Mouse (Mus musculus) gastrocnemius, postnatal 10 days (tissue): ENCODE measurements around the gene Lhpp. TPM values are rescaled to one million over a fixed set of nuclear protein-coding genes. Genes with fewer than 3 reads are reported as not detected.
A peak's percentile ranks its signal among the peaks of the same experiment; 100 is the strongest.

ENCODE experiments used
- DNase-seq: peaks from one replicate; pipeline ENCODE4 v3.0.0; 2021; ENCODE audit warnings: mixed read lengths
- long read RNA-seq, 2 experiments: library from polyadenylated mRNA; stranded (forward); transcript quantifications; one replicate each; pipeline ENCODE4 v2.0.0; 2021
- total RNA-seq, 2 experiments: library from RNA; stranded (reverse); gene quantifications; 2 replicates each; pipeline ENCODE4 v1.2.3; 2021

Lhpp gene
- total RNA-seq: 10 to 100 TPM in 1 of 2 experiments, 1 to 10 TPM in 1; 9.6 to 11.7 TPM
- long read RNA-seq, experiment 1, transcript Lhpp-201 (7 exons, 1,612 nt): major isoform, 11 of 14 reads
- long read RNA-seq, experiment 1, partial matches to known transcripts: 0 of 14 reads
- long read RNA-seq, experiment 1, other reads (novel, unspliced or antisense): 3 of 14 reads
- long read RNA-seq, experiment 2, transcript Lhpp-201 (7 exons, 1,612 nt): major isoform, 9 of 12 reads
- long read RNA-seq, experiment 2, partial matches to known transcripts: 1 of 12 reads
- long read RNA-seq, experiment 2, other reads (novel, unspliced or antisense): 2 of 12 reads

DNA sequence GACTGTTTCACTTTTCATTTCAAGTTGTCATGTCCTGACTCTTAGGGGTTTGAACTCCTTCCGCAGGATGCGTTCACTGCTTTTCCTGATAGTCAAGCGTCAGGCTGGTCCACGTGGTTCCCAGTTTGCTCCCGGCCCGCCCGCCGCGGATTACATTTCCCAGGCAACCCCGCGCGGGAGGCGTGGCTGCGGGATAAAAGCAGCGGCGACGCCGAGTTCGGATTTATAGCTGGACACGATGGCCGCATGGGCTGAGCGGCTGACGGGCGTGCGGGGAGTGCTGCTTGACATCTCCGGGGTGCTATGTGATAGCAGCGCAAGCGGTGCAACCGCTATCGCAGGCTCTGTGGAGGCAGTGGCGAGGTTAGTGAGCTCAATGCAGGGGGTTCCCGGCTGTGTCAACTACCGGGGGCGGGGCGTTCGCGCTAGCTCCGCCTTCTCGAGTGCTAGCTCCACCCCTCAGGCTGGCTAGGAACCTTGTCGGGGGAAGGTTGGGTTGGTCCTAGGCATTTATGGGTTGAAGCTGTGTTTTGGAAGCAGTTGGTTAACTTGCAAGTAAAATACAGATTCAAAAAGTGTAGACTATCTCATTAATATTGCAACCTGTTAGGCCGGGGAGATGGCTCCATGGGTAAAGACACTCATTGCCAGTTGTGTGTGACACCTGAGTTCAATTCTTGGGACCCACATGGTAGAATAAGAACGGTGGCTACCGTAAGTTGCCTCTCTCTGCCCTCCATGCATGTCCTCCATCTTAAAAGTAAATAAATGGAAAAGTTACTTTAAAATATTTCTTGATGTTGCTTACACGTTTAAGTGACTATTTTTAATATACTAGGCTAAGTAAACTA lies at the start of gene Lhpp:
TSS of gene Lhpp (plus strand) at position 171 of the 851 bp plus-strand sequence.
- DNase-seq: peak; percentile 77

DNA sequence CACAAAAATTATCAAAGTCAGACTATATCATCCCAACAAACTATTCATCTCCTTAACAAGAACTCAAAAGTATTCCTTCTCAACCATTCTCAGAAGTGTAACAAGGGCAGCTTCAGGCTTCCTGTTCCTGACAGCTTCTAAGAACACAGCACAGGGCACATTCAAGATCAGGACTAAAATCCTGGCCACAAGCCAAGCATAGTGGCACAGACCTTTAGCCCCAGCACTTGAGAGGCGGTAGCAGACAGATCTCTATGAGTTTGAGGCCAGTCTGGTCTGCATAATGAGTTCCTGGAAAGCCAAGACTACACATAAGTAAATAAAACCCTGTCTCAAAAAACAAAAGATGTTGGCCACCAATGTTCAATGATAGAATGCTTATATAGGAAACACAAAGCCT lies 44.6 kb upstream of the Lhpp start:
- DNase-seq: no peak

DNA sequence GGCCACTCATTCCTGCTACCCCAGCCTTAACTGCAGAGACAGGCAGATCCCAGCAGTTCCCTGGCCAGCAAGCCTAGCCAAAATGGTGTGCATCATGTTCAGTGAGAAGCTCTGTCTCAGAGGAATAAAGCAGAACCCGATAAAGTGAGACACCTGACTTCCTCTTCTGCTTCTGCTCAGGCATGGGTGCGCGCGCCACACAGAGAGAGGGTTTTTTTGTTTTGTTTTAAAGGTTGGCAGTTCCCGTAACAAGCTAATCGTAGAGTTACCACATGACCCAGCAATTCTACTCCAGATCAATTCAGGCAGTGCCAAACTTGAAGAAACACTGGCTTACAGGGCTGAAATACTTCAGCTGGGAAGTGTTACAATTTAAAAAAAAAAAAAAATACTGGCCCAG lies 41.6 kb upstream of the Lhpp start:
- DNase-seq: no peak

DNA sequence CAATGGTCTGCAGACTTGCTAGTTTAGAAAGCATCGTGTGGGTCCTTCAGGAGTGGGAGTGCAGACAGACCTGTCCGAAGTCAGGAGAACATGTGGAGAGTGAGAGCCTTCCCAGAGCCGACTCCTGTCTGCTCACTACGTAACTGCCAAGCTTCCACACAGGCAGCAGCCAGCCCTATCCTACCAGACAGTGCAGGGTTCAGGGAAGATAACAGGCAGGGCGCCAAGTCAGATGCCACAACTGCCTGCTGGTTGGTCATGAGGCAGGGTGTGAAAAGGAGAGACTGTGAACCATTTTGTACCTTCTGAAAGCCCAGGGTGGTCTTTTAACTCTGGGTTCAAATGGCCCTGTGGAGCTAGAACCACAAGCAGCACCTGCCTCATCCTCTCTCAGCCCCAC lies 40.4 kb upstream of the Lhpp start:
- no peak for DNase-seq

DNA sequence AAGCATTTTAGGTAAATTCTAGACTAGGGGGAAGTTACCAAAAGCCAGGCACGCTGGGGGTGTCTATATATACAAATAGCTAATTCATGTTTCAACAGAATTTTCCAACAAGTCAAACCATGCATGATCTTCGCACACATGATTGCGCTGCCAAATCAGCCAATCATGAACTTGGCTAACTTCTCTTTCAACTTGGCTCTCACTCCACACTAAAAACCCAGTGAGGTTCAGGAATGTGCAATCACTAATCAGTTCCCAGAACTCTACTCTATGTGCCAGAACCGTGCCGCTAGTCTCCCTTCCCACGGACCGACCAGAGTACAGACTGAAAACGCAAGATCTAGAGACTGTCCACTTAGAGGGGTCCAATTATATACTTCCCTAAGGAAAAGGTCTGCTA lies 39.0 kb upstream of the Lhpp start:
- DNase-seq: no peak

DNA sequence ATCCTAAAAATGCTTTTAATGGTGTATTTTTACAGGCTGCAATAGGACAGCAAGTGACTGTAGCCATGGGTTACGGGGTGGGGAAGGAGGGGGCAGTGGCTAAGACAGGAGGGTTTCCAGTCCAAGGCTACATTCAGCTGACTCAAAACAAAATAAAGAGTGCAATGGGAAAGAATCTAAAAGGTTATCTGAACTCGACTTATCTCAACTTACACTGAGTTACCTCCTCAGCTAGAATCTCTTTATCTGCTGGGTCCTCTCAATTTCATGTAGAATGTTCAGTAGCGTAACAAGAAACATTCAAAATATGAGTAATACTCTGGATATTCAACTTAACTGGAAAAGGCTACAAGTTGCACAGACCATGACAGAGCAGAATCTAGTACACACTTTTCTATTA lies 37.7 kb upstream of the Lhpp start:
- DNase-seq: no peak

DNA sequence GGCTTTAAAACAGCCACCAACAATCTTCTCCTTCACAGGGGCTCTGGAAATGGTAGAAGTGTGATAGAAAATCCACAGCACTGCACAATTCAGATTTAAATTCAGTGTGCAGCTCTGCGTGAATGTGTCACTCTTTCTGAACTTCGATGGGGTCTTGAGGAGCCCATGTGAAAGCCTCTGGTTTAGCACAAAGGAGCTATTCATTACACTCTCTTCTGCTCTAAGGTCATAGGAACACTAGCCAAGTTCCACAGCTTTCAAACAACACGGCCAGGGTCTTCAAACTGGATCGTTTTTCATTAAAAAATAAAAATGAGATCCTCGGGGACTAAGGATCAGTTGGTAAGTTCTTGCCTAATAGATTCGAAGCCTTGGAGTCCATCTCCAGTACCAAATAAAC lies 37.2 kb upstream of the Lhpp start:
- DNase-seq: no peak

DNA sequence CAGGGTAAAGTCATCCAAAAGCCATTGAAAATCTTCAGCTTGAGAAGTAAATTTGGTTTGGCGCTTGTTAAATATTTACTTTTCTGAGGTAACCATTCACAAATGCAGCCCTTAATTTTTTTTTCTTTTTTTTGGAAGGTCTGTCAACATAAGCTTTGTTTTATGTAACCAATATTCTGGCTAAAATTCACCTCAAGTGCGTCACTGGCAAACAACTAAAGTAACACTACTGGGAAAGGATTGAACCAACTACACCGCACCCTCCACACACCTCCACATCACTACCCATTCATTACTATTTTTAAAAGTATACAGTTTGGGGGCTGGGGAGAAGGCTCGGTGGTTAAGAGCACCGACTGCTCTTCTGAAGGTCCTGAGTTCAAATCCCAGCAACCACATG lies 35.8 kb upstream of the Lhpp start:
- no peak for DNase-seq

DNA sequence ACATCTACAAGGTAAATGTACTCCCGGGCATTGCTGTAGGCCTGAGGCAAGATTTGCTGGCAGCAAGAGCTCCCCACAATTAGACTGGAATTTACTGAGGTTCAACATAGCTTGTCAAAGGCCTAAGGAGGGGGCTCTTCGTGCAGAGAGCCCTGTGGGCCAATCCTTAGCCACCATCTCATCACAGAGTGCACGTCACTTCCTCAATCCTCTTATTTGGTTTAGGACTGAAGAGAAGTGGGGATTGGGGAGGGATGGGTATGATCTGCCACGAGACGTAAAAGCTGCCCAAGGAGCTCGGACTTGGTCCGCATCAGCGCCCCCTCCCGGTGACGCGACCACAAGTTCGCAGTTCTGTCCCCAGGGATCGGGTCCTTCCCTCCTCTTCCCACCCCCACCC lies 34.8 kb upstream of the Lhpp start:
- peak; percentile 87 for DNase-seq

DNA sequence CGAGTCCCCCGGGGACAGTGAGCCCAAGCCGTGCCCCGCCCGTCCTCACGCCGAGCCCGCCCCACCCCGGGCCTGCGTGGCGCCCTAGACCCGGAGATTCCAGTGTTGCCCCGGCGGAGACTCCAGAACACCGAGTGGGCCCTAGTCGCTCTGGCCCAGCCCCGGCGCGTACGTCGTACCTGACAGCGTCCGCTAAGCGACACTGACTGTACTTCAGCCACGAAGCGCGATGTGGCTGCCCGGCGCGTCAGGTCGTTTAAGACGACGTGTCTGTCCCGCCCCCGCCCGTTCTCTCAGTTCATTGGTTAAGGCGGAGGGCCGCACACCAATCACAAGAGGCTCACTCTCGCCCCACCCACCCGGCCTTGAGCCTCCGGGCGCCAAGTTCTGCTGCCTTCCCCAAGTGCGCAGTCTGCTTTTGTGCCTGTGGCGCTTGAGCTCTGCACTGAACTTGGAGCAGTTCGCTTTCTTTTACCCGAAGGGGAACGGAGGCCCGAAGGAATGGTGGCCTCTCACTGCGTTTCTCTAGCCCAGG lies 34.3 kb upstream of the Lhpp start, which contains the start of gene Oat:
TSS of gene Oat (minus strand) at position 283 of the 535 bp plus-strand sequence.
- peak; percentile 90 for DNase-seq

DNA sequence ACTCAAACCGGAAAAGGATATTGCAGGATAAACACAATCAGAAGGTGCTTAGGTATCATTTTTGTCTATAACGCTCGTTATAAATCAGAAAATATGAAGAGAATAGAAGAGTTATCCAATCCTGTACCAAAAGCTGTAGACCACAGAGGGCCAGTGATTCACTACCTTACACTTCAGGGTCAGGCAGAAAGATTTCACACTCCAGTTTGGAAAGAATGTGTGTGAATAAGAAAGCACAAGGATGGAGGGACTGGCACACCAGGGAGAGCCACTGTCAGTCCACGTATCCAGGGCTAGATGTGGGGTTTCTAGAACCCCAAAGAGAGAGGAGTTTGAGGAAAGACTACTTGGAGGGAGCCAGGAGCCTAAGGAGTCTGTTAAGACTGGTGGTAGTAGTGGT lies 33.5 kb upstream of the Lhpp start:
- no peak for DNase-seq

DNA sequence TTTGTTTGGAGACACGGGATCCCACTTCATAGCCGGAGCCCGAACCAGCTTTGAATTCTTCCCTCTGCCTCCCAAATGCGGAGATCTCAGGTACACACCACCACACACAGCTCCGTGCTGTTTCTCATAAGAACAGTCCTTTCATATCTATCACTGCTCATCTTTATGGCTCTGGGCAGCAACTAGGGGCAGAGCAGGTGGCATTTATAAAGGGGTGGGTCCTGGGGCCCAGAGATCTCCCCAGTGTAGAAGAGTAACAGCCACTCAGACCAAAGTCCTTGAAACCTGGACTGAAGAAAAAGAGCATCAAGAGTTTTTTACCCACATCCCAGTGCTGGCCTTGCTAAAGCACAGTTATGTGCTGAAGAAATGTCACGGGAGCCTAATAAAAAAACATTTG lies 29.9 kb upstream of the Lhpp start:
- no peak for DNase-seq

DNA sequence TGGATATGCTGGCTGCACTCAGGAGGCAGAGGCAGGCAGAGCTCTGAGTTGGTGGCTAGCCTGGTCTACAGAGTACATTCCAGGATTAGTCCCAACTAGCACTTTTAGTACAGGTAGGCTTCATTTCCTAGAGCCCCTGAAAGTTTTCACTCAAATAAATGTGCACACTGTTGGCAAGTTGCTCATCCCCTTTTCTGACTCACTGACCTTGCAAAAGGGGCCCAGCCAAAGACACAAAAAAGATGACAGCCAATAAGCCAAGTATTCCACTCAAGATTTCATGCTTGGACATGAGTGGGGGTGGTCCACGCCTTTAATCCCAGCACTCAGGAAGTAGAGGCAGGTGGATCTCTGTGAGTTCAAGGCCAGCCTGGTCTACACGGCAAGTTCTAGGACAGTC lies 29.0 kb upstream of the Lhpp start:
- DNase-seq: no peak

DNA sequence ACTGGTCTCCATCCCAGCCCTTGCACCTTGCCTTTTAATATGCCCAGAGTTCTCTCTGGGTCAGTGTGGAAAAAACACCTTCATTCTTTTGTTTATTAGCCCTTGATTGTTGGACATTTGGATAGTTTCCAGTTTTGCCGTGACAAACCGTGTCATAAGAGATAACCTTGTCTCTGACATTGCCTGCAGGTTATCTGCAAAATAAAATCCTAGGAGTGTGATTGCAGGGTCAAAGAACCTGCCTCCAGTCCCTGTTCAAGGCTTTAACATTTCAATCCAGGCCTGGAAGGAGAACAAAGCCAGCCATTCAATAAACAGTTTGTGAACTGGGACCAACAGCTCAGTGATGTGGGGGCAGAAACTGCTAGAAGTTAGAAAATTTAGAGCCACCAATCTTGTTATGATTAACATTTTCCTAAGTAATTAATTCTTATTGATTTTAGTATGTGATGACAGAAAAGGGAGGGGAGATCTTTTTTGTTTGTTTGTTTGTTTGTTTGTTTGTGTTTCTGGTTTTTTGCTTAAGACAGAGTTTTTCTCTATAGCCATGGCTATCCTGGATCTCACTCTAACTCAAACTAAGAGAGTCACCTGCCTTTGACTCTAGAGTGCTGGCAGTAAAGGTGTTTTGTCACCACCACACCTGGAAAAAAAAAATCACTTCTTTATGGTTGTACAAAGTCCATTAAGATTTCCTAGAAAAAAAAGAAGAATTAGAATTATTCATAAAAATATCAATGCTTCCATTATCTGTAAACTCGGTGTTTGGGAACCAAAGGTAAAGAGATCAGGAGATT lies 24.5 kb upstream of the Lhpp start:
- DNase-seq: no peak

DNA sequence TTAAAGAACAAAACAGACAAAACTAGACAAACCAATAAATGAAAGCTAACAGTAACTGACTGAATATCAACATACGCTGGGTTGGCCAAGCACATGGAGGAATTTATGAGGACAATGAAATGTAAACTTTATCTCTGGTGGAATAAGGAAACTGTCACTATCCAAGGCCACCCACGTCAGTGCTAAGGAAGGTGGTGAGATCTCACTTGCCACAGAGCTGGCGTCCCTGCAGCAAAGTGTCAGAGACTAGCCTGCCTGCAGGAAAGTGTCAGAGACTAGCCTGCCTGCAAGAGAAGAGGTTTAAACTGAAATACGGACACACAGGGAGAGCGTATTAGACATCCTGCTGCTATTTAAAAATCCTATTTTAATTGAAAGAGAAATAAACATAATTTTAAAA lies 23.3 kb upstream of the Lhpp start:
- no peak for DNase-seq

DNA sequence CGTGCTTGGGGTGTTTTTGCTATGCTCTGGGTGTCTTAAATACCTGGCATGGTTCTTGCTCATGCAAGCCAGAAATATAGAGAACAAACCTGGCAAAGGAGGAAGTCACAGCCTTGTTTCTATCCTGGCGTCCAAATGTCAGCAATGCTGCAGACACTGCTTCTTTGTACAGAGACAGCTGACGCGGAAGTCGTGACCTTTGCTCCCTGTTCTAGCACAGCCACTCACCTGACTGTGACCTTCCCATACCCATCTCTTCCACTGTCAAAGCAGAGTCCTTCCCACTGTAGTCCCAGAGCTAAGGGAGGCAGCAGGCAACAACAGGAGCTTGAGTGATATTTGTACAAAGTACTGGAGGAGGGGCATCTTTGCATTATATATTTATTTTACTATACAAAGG lies 20.8 kb upstream of the Lhpp start:
- DNase-seq: no peak

DNA sequence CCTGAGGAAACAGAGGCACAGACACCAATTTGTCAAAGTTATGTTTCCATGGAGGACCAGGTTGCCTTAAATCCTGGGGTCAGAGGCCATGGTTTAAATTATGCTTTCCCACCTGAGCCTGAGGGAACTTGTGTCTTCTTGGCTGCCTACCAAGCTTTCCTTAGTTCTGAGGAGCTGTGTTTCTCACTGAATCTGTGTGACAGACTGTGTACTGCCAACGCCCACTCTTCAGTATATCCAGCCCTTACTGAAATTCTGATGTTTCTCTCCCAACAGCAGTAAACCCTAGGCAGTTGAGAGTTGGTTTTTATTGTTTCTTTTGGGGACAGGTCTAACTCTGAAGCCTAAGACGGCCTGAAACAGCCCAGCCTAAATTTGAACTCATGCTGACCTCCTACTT lies 16.7 kb upstream of the Lhpp start:
- no peak for DNase-seq

DNA sequence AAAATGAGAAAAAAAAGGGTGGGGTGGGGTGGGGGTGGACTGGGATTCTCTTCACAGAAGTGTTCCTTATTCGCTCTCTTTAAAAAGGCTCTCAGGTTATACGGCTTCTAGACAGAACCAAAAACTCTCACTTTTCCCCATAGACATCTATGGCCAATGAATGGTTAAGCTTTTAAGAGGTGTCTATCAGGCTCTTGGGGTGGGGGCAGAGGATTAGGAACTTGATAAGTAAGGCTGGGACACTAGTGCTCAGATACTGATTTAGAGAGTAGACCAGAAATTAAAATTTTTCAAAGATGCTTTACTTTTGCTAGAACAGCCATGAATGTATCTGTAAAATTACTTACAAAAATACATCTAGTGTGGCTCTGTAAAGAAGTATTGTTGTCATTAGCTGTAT lies 16.1 kb upstream of the Lhpp start:
- no peak for DNase-seq

DNA sequence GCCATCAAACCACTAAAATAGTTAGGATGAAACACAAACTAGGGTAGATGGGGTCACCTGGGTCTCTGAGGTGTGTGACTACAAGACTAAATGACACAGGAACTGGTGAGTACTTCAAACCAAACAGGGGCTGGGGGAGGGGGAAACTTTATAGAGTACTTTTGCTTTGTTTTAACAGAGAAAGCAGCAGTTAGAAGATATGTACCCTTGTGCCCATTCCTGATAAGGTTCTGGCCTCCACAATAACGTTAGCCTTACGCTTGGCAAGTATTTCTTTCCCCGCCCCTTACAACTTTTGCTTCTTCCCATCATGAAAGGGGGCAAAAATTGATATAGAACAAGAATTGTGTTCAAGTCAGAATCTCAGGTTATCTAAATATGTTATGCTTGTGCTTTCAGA lies 14.7 kb upstream of the Lhpp start:
- DNase-seq: no peak

DNA sequence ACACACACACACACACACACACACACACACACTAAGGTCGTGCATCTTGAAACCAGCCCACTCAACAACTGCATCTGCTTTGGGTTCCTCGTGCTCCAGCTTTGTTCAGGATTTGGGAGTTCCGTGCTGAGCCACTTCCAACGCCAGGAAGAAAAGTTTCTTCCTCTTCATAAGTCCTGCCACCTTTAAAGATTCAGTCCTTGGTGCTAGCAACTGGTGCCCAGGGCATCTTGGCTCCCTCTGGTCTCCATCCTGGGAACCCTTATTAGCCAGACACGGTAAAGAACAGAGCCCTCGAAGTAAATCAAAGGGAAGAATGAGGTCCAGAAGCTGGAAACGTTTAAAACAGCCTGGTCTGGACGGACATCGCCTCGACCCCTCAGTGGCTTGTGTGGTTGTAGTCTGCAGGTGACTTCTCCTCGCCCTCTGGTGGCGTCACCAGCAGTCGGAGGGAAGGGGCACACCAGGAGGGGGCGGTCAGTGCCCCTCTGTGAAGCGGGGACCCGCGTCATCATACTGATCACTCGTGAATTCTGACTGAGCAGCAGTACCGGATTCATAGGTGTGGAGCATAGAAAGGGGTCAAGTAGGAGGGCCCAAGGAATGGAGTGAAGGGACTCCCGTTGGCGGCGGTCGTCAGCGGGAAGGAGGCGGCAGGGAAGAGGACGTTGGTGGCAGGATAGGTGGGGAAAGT lies 13.7 kb upstream of the Lhpp start:
- no peak for DNase-seq

DNA sequence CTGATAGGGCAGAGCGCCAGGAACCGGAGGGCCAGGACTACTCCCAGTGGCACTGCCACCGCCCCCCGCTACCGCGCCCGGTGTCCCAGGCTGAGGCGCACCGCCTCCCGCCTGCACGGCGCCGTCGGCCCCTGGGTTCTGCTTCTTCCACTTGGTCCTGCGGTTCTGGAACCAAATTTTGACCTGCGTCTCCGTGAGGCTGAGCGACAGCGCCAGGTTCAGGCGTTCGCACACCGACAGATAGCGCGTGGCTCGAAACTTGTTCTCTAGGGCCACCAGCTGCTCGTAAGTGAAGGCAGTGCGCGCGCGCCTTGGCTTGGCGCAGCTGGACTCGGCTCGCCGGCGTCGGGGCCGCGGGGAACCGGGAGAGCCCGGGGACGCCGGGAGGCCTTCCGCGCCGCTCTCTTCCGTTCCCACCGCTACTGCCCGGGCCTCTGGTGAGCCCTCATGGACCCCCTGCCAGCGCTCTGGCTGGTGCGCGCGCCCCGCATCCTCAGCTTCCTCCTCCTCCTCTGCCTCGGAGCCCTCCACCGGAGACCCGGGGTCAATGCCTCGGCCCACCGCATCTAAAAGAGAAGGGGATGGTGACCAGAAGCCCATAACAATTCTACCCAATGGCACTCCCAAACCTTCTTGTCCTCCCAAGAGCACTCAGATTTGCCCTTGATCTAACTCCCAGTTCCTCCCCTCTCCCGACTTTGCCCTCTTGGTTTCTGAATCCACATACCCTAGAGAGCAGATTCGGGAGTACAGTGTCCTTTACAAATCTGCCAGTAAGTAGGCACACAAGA lies 13.0 kb upstream of the Lhpp start:
- peak; percentile 31 for DNase-seq
